Comparison of ENCODE assay signal across 8 mouse cellular contexts in genomic region chr9:106675480-106675879, GRCm38 (mm10). TPM values are rescaled to one million over a fixed set of nuclear protein-coding genes. Genes with fewer than 3 reads are reported as not detected.
DNase-seq lines count a peak whose midpoint lies in the region; ATAC-seq and TF ChIP-seq lines count a peak whose summit lies in the region.

No protein-coding gene starts in this region.

- H3K4me1 ChIP-seq in hindbrain, postnatal 0 days (ENCODE audit: insufficient read depth, low read length): no peaks in the 10 kb centered on the region

- no peaks in the 10 kb centered on the region for H3K9me3 ChIP-seq in hindbrain, postnatal 0 days (ENCODE audit: low read length)

- no peak overlapping the region for H3K4me2 ChIP-seq in hindbrain, postnatal 0 days (ENCODE audit: low read depth, low read length)

- H3K9ac ChIP-seq in hindbrain, postnatal 0 days (replicated peaks; ENCODE audit: low read length): no peak overlapping the region

- POLR2A ChIA-PET in Patski (lab: Charles Lee): no interaction called here

- H3K4me3 ChIP-seq in hindbrain, postnatal 0 days (ENCODE audit: low read length): no peak overlapping the region

- peaks cover 54% of the 10 kb centered on the region for H3K36me3 ChIP-seq in hindbrain, postnatal 0 days (ENCODE audit: insufficient read depth, low read length)

- ATAC-seq in Patski: peak; percentile 66
- peak; percentile 81 for ATAC-seq in hindbrain, postnatal 0 days

- in situ Hi-C loops in Patski (cut with MboI; ENCODE audit: low pct_unique_long_range_greater_than_20kb): loop anchor here (25.0 kb wide), 2 partner anchors 137 to 862 kb away; partner anchors contain the start of genes Cyb561d2, Dcaf1, Nprl2 and Tmem115

- H3K27me3 ChIP-seq in Patski: no peaks in the 10 kb centered on the region
- no peaks in the 10 kb centered on the region for H3K27me3 ChIP-seq in hindbrain, postnatal 0 days (ENCODE audit: insufficient read depth, low read length)

- H3K27ac ChIP-seq in hindbrain, postnatal 0 days: no peak overlapping the region

- peak; percentile 37 for DNase-seq in Patski (ENCODE audit: low read depth, low spot score)
- DNase-seq in cerebellum, postnatal 10 days: peak; percentile 91 to 93
- peak; percentile 75 to 84 for DNase-seq in frontal cortex, postnatal 14 days (ENCODE audit: low spot score in 2 of 2)
- peak; percentile 87 for DNase-seq in hindbrain, postnatal 0 days (ENCODE audit: low spot score)
- DNase-seq in left cerebral cortex, adult 11 months (ENCODE audit: low spot score): peak; percentile 80
- peak; percentile 66 to 84 for DNase-seq in lung, postnatal 4 days
- peak; percentile 85 for DNase-seq in right cerebral cortex, adult 18-20 months
- DNase-seq in urinary bladder, adult 2 months (ENCODE audit: low spot score): peak; percentile 59

- peak; percentile 93 for TF ChIP-seq CTCF in Patski (IDR thresholded peaks at IDR 0.05)
- peak; percentile 99 for TF ChIP-seq CTCF in hindbrain, postnatal 0 days (IDR thresholded peaks at IDR 0.05; ENCODE audit: low read depth)

- CTCF ChIA-PET in Patski (lab: Charles Lee): interaction anchor here (0.7 to 0.9 kb wide), 3 partner anchors 12 to 177 kb away, joined by 3 to 8 read pairs (median 4); no protein-coding TSS in a partner anchor

- WGBS in hindbrain, postnatal 0 days: 0% methylated on average over 1 of the region's 1 CpGs

RNA-seq across cellular contexts. Expression of gene Tex264, which starts 10.2 kb away (rescaled TPM):
- polyA plus RNA-seq in Patski (2021): 162 TPM
- total RNA-seq in hindbrain, postnatal 0 days (2014; rRNA removed): 91.4 and 107 TPM in 2 replicates
- polyA plus RNA-seq in hindbrain, postnatal 0 days (2015; fragmentation: Nextera tagmentation; extraction: Ambion mirVana): 86.7 and 91.7 TPM in 2 replicates
- 70.3 and 76.2 TPM in 2 replicates for polyA plus RNA-seq in urinary bladder, adult 2 months (2012; rRNA removed)

RNA-seq across cellular contexts. Expression of gene Grm2, which starts 19.6 kb away (rescaled TPM):
- not detected for polyA plus RNA-seq in Patski (2021)
- total RNA-seq in hindbrain, postnatal 0 days (2014; rRNA removed): 12.2 and 14.3 TPM in 2 replicates
- polyA plus RNA-seq in hindbrain, postnatal 0 days (2015; fragmentation: Nextera tagmentation; extraction: Ambion mirVana): 9.8 and 12.0 TPM in 2 replicates
- not detected in 2 replicates for polyA plus RNA-seq in urinary bladder, adult 2 months (2012; rRNA removed)

RNA-seq across cellular contexts. Expression of gene Iqcf6, which starts 49.1 kb away (rescaled TPM):
- polyA plus RNA-seq in Patski (2021): not detected
- not detected in 2 replicates for total RNA-seq in hindbrain, postnatal 0 days (2014; rRNA removed)
- not detected in 2 replicates for polyA plus RNA-seq in hindbrain, postnatal 0 days (2015; fragmentation: Nextera tagmentation; extraction: Ambion mirVana)
- polyA plus RNA-seq in urinary bladder, adult 2 months (2012; rRNA removed): not detected in 2 replicates

Comparison
In these comparisons a context has a peak if more than half of its experiments do, and no peak if none do; other contexts are left out.
1. DNase-seq: peak in every context shown above with its lines; median percentile 92 in cerebellum, postnatal 10 days; 87 in hindbrain, postnatal 0 days; 85 in right cerebral cortex, adult 18-20 months; 80 in left cerebral cortex, adult 11 months; 80 in frontal cortex, postnatal 14 days; 75 in lung, postnatal 4 days; 59 in urinary bladder, adult 2 months; 37 in Patski.
2. RNA of gene Grm2, which starts 19.6 kb away (polyA plus RNA-seq): 9.8 to 12.0 TPM in hindbrain, postnatal 0 days; not detected in urinary bladder, adult 2 months and not detected in Patski (single experiment); every median in the first group is over 10 times any median in the second.